Mouse (Mus musculus) megakaryocyte-erythroid progenitor cell, adult 5-6 weeks (primary cell): ENCODE data around the gene Fndc4. TPM values are rescaled to one million over a fixed set of nuclear protein-coding genes. Genes with fewer than 3 reads are reported as not detected.
A peak's percentile ranks its signal among the peaks of the same experiment; 100 is the strongest.

ENCODE experiments used
- ATAC-seq: replicated peaks from 2 replicates; pipeline ENCODE4 v1.8.0; 2016; ENCODE audit warnings: mild to moderate bottlenecking, inconsistent platforms; ENCODE audit not compliant: severe bottlenecking, poor library complexity, low FRiP score, low TSS enrichment
- total RNA-seq, 2 experiments: library from RNA; stranded (forward) in 1 of 2; stranded (reverse) in 1 of 2; fragments of 200-1000, 215-1000 nt in 1 of 2; fragments of >200 nt in 1 of 2; fragmentation: Nextera tagmentation in 1 of 2; gene quantifications; 2 replicates each; pipeline ENCODE4 v1.2.3; 2014 to 2017

Fndc4 gene
- total RNA-seq (2014; fragmentation: Nextera tagmentation) (0.31 TPM in 1 of 2 replicates, not detected in the other), total RNA-seq (2017) (not detected in 2 replicates)

DNA sequence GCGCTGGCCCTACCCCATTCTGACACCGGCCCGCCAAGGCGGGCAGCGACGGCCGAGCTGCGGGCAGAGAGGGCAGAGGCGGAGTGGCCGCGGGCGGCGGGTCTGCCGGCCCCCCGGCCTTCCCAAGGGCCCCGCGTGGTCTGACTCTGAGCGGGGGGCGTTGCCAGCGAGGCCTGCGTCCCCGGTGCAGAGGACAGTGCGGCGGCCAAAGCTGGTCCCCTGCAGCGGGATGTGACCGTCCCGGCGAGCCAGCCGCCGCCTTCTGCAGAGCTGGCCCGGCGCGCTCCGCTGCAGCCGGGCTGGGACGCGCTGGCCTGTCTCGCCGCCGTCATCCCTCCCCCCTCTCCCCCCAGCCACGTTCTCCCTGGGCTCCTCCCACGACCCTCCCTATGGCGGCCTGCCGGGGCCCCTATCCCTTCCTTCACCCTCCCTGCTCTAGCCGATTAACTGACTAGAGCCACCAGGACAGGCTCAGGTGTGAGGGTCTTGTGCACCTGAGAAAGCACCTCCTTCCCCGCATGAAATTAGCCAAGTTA lies at the start of gene Fndc4:
Fndc4 (minus strand) TSS at position 475 of the 536 bp plus-strand sequence.
- no peak for ATAC-seq

- ATAC-seq: no peak
Observed at GRCm38 (mm10) chr5:31328255-31328654, 32.4 kb upstream of the Fndc4 start.

GRCm38 (mm10) chr5:31326850-31327249 lies 31.0 kb upstream of the Fndc4 start:
- ATAC-seq: no peak

GRCm38 (mm10) chr5:31324085-31324484 lies 28.2 kb upstream of the Fndc4 start:
- no peak for ATAC-seq

GRCm38 (mm10) chr5:31322776-31323175 lies 26.9 kb upstream of the Fndc4 start:
- no peak for ATAC-seq

DNA sequence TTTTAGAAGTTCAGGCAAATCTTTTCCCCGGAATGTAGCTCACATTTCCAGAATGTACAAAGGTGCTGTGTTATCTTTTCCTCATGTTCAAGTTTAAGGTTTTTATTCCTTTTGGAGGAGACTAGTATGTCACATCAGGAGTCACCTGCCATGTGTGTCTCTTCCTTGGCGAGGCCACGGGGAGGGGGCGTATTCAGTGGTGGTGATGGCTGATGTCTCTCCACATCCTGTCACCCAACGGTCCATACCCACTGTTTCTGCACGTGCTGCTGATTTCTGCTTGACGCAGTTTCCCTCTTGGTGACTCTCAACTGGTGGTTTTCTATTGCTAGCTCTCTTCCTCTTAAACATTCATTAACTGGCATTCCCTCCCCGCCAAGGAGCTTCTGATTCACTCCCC lies 16.9 kb upstream of the Fndc4 start:
- no peak for ATAC-seq

GRCm38 (mm10) chr5:31303093-31303492 lies 7.2 kb upstream of the Fndc4 start:
- ATAC-seq: no peak

DNA sequence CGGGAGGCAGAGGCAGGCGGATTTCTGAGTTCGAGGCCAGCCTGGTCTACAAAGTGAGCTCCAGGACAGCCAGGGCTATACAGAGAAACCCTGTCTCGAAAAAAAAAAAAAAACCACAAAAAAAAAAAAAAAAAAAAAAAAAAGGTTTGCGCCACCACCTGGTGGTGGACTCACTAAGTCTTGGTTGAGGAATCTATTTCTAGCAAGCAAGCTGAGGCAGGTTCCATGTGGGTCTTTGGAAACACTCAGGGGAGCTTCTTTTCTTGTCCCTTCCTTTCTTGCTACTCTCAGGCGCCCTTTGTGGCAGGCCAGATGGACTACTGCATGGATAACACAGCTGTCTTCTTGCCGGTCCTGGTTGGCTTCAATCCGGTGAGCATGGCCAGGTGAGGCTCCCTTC lies 6.0 kb upstream of the Fndc4 start:
- no peak for ATAC-seq

DNA sequence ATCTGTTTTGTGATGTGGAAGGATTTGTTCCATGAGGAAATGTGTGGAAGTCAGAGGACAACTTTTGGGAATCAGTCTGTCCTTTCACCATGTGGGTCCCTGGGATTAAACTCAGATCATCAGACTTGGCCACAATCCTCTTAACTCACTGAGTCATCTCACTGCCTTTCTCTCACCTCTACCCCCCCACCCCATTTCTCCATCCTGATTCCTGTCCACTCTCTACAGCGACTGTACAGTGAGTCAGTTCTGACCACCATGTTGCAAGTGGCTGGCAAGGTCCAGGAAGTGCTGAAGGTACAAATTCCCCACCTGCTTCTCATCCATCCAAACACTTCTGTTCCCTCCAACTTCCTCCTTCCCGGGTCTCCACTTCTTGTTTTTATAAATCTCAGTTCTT lies 2.6 kb upstream of the Fndc4 start:
- ATAC-seq: no peak

- no peak for ATAC-seq
Observed at GRCm38 (mm10) chr5:31297981-31298380, 2.1 kb upstream of the Fndc4 start.

GRCm38 (mm10) chr5:31297047-31297757 lies 1.3 kb upstream of the Fndc4 start, which contains the start of gene Gckr:
TSS of gene Gckr (plus strand) at chr5:31297443.
- ATAC-seq: no peak

- ATAC-seq: no peak
Observed at GRCm38 (mm10) chr5:31294964-31295605, 795 bp downstream of the Fndc4 start.

- ATAC-seq: peak; percentile 48
Observed at GRCm38 (mm10) chr5:31291361-31291688, 4.6 kb downstream of the Fndc4 start.

- ATAC-seq: peak; percentile 97
Observed at GRCm38 (mm10) chr5:31290521-31291360, 5.1 kb downstream of the Fndc4 start, which contains the start of gene Ift172. TSS of gene Ift172 (minus strand) at chr5:31291116.

GRCm38 (mm10) chr5:31289626-31290230 lies 6.2 kb downstream of the Fndc4 start:
- ATAC-seq: no peak

- no peak for ATAC-seq
Observed at GRCm38 (mm10) chr5:31288655-31289054, 7.2 kb downstream of the Fndc4 start.

DNA sequence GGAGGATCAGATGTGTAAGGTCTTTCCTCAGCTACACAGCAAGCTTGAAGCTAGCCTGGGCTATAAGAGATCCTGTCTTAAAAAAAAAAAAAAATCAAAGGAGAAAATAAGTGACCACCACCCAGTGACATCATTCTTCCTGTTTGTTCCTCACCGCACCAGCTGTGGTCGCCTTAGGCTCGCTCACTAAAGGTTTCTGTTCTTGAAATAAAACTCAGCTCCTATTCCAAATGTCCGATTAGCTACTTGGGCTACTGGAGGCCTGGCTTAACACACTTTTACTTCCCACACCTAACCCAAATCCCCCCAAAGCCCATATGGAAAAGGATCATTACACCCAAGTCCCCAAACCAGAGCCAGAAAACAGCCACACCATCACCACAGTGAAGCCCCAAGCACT lies 7.7 kb downstream of the Fndc4 start:
- ATAC-seq: no peak

GRCm38 (mm10) chr5:31279245-31279988 lies 16.5 kb downstream of the Fndc4 start:
- ATAC-seq: no peak

DNA sequence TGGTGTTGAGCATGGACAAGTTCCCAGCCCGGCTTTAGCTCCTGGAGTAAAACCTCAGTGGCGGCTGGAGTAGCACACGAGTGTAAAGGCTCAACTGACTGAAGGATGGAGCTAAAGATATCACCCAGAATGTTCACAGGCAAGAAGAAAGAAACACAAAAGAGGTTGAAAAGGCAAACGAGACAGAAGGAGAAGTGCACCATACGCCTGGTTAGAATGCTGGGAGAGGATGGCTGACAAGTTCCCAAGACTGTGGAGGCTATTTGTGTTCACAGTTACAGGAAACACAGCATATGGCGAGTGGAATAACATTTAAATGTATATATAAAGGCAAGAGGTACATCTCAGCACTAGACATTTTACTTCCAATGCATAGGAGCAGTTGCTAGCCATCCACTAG lies 22.9 kb downstream of the Fndc4 start:
- ATAC-seq: no peak
